Mouse (Mus musculus): ENCODE measurements at regions not wholly inside any gene's neighbourhood (a gene's known extent, or its start where the extent isn't known, plus 50 kb on each side); places are given as distances from the start of the nearest gene placed in this dataset.

GRCm38 (mm10) chr9:89788651-89789050 is 50.4 kb upstream of the Ankrd34c start:
- DNase-seq (ENCODE audit: low spot score): no peak

All from retina, embryonic 14.5 days (tissue).